Mouse (Mus musculus): ENCODE results near the gene Ect2l. TPM values are rescaled to one million over a fixed set of nuclear protein-coding genes. Genes with fewer than 3 reads are reported as not detected.

Ect2l gene
- 0.31 and 0.49 TPM in 2 replicates for polyA plus RNA-seq (2016; fragmentation: Nextera tagmentation; extraction: Ambion mirVana)

- H3K27ac ChIP-seq: no peak within 1 kb of the TSS
- no peaks in the 10 kb centered on the region for H3K9me3 ChIP-seq
- no peaks in the 10 kb centered on the region for H3K27me3 ChIP-seq (ENCODE audit: poor library complexity, severe bottlenecking)
- H3K4me3 ChIP-seq: no peak within 1 kb of the TSS
- peak; percentile 54 for DNase-seq (ENCODE audit: extremely low spot score, low spot score)
- no peaks in the 10 kb centered on the region for H3K36me3 ChIP-seq (replicated peaks)
- peaks cover 5% of the 10 kb centered on the region; the same call in 1 of the 2 replicates for H3K4me1 ChIP-seq
- 20% methylated on average over 11 of the region's 11 CpGs for WGBS
These were observed at the start of gene Ect2l for GRCm38 (mm10) chr10:18210726-18211125. Gene Ect2l, minus strand, starts transcription at chr10:18210890.

GRCm38 (mm10) chr10:18251345-18251744, 40.7 kb upstream of the Ect2l start:
- Histone ChIP-seq H3K9me3 (no peaks in the 10 kb centered on the region), H3K4me3 (no peak overlapping the region), H3K27ac (no peak overlapping the region), H3K4me1 (no peaks in the 10 kb centered on the region), H3K27me3 (ENCODE audit: poor library complexity, severe bottlenecking) (no peaks in the 10 kb centered on the region), H3K36me3 (replicated peaks) (no peaks in the 10 kb centered on the region)
- 71% methylated on average over 4 of the region's 4 CpGs for WGBS
- no peak for DNase-seq (ENCODE audit: extremely low spot score, low spot score)

DNA sequence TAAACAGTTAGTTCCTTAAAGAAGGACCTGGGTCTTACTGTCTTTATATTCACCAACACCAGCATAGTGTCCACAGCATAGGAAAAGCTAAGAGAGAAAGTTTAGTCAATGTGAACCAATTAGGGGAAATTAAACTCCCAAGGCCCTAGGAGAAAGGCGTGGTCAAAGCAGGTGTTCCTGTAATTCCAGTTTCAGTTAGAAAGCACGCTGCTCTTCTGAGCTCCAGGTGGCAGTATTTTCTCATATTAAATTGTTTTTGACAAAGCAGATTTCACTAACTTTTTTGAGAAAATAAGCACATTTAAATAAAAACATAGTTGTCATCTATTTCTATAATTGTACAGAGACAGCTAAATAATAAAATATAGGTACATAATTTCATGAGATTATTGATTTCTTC, 32.9 kb upstream of the Ect2l start:
- Histone ChIP-seq H3K4me3 (no peak overlapping the region), H3K27me3 (ENCODE audit: poor library complexity, severe bottlenecking) (no peaks in the 10 kb centered on the region), H3K4me1 (no peaks in the 10 kb centered on the region), H3K9me3 (no peaks in the 10 kb centered on the region), H3K27ac (no peak overlapping the region), H3K36me3 (replicated peaks) (no peaks in the 10 kb centered on the region)
- no peak for DNase-seq (ENCODE audit: extremely low spot score, low spot score)
- WGBS: 68% methylated on average over 2 of the region's 2 CpGs

- 92% methylated on average over 7 of the region's 7 CpGs for WGBS
- Histone ChIP-seq H3K27me3 (ENCODE audit: poor library complexity, severe bottlenecking) (no peaks in the 10 kb centered on the region), H3K36me3 (replicated peaks) (no peaks in the 10 kb centered on the region), H3K9me3 (no peaks in the 10 kb centered on the region), H3K4me1 (peaks cover 13% of the 10 kb centered on the region), H3K27ac (no peak overlapping the region), H3K4me3 (no peak overlapping the region)
- DNase-seq (ENCODE audit: extremely low spot score, low spot score): no peak
These were observed 26.5 kb upstream of the Ect2l start for GRCm38 (mm10) chr10:18237191-18237590.

DNA sequence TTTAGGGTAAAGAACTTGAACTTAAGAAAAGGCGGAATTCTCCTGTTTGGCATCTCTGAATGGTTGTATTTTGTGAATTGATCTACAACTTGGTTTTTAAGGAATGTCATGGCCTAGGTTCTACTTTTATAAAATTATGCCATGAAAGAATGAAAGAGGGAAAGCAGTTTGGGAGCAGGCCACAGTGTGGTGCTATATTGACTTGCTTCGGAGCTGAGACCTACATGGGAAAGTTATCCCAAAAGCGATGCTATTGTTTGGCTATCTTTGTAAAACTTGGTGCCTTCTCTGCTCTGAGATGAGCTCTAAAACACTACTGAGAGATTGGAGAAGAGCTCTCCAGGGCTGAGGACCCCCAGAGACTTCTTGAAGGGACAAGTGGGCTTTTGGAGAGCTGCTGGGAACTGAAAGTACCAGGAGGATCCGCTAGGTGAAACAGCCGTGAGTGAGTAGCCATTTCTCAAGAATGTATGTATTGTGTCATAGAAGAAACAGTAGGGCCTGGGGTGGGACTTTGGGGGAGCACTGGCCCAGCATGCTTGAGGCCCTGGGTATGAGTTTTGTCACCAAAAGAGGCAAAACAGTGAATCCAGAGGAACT, 25.7 kb upstream of the Ect2l start:
- DNase-seq (ENCODE audit: extremely low spot score, low spot score): no peak
- H3K4me3 ChIP-seq: no peak overlapping the region
- H3K36me3 ChIP-seq (replicated peaks): no peaks in the 10 kb centered on the region
- H3K9me3 ChIP-seq: no peaks in the 10 kb centered on the region
- WGBS: 85% methylated on average over 5 of the region's 5 CpGs
- H3K27ac ChIP-seq: no peak overlapping the region
- peaks cover 13% of the 10 kb centered on the region for H3K4me1 ChIP-seq
- no peaks in the 10 kb centered on the region for H3K27me3 ChIP-seq (ENCODE audit: poor library complexity, severe bottlenecking)

DNA sequence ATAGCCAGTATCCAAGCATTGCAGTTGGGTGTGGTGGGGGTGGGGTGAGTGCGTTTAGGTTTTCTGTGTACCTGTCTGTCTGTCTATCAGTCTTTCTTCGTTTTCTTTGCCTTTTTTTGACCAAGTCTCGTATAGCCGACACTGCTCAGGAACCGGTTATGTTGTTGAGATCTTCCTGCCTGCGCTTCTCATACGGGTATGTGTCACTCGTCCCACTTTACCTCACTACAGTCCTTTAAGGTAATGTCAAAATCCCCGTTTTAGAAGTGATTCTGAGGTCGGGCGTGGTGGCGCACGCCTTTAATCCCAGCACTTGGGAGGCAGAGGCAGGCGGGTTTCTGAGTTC, 24.7 kb upstream of the Ect2l start:
- peak overlapping the region; percentile 92 for H3K27ac ChIP-seq

DNA sequence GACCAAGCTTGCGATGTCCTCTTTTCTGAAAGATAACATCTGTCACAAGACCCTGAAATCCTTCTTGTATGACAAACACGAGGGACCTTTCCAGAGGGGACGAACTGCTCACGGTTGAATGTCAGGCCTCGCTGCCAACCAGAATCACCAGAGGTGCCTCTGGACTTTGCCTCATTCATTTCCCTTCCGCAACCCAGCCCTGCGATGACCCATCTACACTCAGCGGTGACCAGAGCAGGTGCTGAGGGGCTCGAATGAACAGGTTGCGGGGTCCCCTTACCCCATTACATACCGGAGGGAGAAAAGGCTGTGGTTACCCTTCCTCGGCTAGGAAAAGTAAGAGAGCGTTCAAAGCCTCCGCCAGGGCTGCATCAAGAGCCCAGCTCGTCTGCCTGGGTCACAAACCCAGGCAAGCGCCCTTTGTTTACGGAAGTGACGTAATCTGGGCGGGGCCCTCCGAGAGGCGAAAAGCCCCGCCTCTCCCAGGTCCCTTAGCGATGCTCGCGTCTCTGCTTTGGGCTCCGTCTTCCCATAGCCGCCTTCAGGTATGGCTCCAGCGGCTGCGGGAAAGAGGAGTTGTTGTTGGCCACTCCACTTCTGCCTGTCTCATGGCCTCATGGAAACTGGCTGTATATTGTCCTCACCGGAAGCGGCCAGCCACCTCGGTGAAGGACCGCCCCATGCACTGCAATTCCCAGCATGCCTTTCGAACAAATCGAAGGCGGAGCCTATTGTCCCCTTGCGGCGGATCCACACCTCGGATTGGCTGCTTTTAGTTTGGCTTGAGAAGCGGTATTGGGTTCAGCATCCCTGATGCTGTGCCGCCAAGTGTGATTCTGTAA, 24.1 kb upstream of the Ect2l start, which contains the start of gene Ccdc28a:
TSS of gene Ccdc28a (minus strand) at position 439 of the 842 bp plus-strand sequence.
- H3K27me3 ChIP-seq (ENCODE audit: poor library complexity, severe bottlenecking): no peaks in the 10 kb centered on the region
- peak within 1 kb of the TSS; percentile 92 for H3K27ac ChIP-seq
- WGBS: 2% methylated on average over 41 of the region's 41 CpGs
- no peaks in the 10 kb centered on the region for H3K9me3 ChIP-seq
- DNase-seq (ENCODE audit: extremely low spot score, low spot score): peak; percentile 95
- H3K36me3 ChIP-seq (replicated peaks): no peaks in the 10 kb centered on the region
- H3K4me3 ChIP-seq: peak within 1 kb of the TSS; percentile 76
- H3K4me1 ChIP-seq: peaks cover 13% of the 10 kb centered on the region

More for the DNA sequence above, 24.7 kb upstream of the Ect2l start:
- Histone ChIP-seq H3K36me3 (replicated peaks) (no peaks in the 10 kb centered on the region), H3K27me3 (ENCODE audit: poor library complexity, severe bottlenecking) (no peaks in the 10 kb centered on the region), H3K4me3 (peak overlapping the region; percentile 76), H3K4me1 (peaks cover 13% of the 10 kb centered on the region), H3K9me3 (no peaks in the 10 kb centered on the region)
- 10% methylated on average over 14 of the region's 14 CpGs for WGBS
- no peak for DNase-seq (ENCODE audit: extremely low spot score, low spot score)

DNA sequence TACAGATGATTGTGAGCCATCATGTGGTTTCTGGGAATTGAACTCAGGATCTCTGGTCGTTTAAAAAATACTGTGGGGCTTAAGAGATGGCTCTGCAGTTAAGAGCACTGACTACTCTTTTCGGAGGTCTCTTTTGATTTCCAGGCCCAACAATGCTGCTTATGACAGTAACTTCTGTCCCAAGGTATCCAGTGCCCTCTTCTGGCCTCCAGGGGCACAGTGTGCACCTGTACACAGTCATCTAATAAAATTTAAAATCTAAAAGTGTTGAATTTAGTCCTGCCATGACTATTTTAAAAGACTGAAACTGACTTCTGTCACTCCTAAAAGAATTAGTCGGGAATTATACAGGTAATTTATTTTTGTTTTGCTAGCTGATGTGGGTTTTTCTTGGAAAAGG, 23.2 kb upstream of the Ect2l start:
- Histone ChIP-seq H3K27me3 (ENCODE audit: poor library complexity, severe bottlenecking) (no peaks in the 10 kb centered on the region), H3K27ac (no peak overlapping the region), H3K4me3 (no peak overlapping the region), H3K36me3 (replicated peaks) (no peaks in the 10 kb centered on the region), H3K4me1 (peaks cover 13% of the 10 kb centered on the region), H3K9me3 (no peaks in the 10 kb centered on the region)
- DNase-seq (ENCODE audit: extremely low spot score, low spot score): no peak
- WGBS: 55% methylated on average over 3 of the region's 3 CpGs

DNA sequence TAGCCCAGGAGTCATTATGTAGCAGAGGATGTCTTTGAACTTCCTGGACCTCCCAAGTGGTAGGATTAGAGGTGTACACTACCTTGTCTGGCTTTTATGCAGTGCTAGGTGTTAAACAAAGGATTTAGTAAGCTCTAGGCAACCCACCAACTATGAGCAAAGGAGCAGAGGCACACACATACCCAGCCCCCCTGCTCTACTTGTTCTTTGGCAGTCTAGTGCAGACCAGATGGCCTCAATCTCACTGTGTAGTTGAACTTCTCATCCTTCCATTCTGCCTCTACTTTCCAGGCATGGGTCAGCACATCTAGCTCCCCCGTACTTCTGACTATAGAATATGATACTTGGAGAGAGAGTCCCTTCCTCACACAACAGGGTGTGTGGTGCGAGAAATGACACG, 13.7 kb upstream of the Ect2l start:
- Histone ChIP-seq H3K36me3 (replicated peaks) (no peaks in the 10 kb centered on the region), H3K9me3 (no peaks in the 10 kb centered on the region), H3K27me3 (ENCODE audit: poor library complexity, severe bottlenecking) (no peaks in the 10 kb centered on the region), H3K4me3 (no peak overlapping the region), H3K4me1 (0 out of 2 replicates have a peak, but pooled peaks cover 3% of the 10 kb centered on the region), H3K27ac (no peak overlapping the region)
- DNase-seq (ENCODE audit: extremely low spot score, low spot score): no peak
- WGBS: 97% methylated on average over 3 of the region's 3 CpGs

DNA sequence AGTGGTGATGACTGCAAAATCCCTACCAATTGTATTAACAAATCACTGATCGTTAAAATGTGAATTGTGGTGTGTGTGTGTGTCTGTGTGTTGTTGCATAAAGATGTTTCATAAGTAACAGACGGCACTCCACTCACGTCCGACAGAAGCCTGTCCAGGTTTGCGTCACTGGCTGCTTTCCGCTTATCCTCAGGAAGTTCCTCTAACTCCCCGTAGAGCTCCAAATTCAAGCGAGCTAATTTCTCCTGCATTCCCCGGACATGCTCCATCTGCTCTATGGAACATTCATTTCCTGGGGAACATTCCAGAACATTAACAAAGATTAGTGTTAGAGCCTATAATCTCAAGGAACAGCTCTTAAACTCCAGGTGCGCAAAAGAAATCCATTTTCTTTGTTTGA, 8.7 kb upstream of the Ect2l start:
- Histone ChIP-seq H3K4me1 (0 out of 2 replicates have a peak, but pooled peaks cover 3% of the 10 kb centered on the region), H3K36me3 (replicated peaks) (no peaks in the 10 kb centered on the region), H3K9me3 (no peaks in the 10 kb centered on the region), H3K4me3 (no peak overlapping the region), H3K27me3 (ENCODE audit: poor library complexity, severe bottlenecking) (no peaks in the 10 kb centered on the region), H3K27ac (no peak overlapping the region)
- WGBS: 95% methylated on average over 10 of the region's 10 CpGs
- DNase-seq (ENCODE audit: extremely low spot score, low spot score): no peak

DNA sequence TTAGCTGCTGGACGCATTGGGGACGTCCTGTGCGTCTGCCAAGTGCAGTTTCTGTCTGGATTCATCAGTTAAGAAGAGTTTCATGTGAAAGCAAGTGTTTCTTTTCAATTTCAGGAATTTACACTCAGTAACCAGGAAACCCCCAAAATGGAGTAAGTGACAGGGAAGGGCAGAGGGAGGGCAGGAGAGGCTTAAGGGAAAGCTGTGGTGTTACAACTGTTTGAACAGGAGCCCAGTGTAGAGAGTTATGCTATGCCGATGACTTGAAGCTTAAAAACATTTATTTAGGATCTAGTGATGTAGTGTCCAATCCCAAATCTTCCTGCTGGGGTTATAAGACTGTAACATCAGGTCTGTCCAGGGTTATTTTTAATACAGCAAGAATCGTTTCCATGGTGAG, 3.4 kb upstream of the Ect2l start:
- no peak for DNase-seq (ENCODE audit: extremely low spot score, low spot score)
- WGBS: 90% methylated on average over 5 of the region's 5 CpGs
- Histone ChIP-seq H3K36me3 (replicated peaks) (no peaks in the 10 kb centered on the region), H3K27me3 (ENCODE audit: poor library complexity, severe bottlenecking) (no peaks in the 10 kb centered on the region), H3K4me1 (peaks cover 5% of the 10 kb centered on the region; the same call in 1 of the 2 replicates), H3K27ac (no peak overlapping the region), H3K4me3 (no peak overlapping the region), H3K9me3 (no peaks in the 10 kb centered on the region)

GRCm38 (mm10) chr10:18213373-18213772, 2.7 kb upstream of the Ect2l start:
- Histone ChIP-seq H3K27ac (no peak overlapping the region), H3K27me3 (ENCODE audit: poor library complexity, severe bottlenecking) (no peaks in the 10 kb centered on the region), H3K36me3 (replicated peaks) (no peaks in the 10 kb centered on the region), H3K4me3 (no peak overlapping the region), H3K4me1 (peaks cover 5% of the 10 kb centered on the region; the same call in 1 of the 2 replicates), H3K9me3 (no peaks in the 10 kb centered on the region)
- WGBS: 82% methylated on average over 4 of the region's 4 CpGs
- DNase-seq (ENCODE audit: extremely low spot score, low spot score): no peak

GRCm38 (mm10) chr10:18210119-18210518, 571 bp downstream of the Ect2l start:
- H3K9me3 ChIP-seq: no peaks in the 10 kb centered on the region
- 85% methylated on average over 6 of the region's 6 CpGs for WGBS
- no peak for DNase-seq (ENCODE audit: extremely low spot score, low spot score)

More at GRCm38 (mm10) chr10:18210119-18210518, 571 bp downstream of the Ect2l start:
- no peak overlapping the region for H3K27ac ChIP-seq
- no peaks in the 10 kb centered on the region for H3K36me3 ChIP-seq (replicated peaks)
- H3K4me3 ChIP-seq: no peak overlapping the region
- peaks cover 5% of the 10 kb centered on the region; the same call in 1 of the 2 replicates for H3K4me1 ChIP-seq
- H3K27me3 ChIP-seq (ENCODE audit: poor library complexity, severe bottlenecking): no peaks in the 10 kb centered on the region
